In genomic region chr9:48597494-48597893, GRCm38 (mm10) we compare ENCODE assay signal across 27 mouse cellular contexts. TPM values are rescaled to one million over a fixed set of nuclear protein-coding genes. Genes with fewer than 3 reads are reported as not detected.
DNase-seq lines count a peak whose midpoint lies in the region; ATAC-seq and TF ChIP-seq lines count a peak whose summit lies in the region.
"Had no signal": no experiment of that assay in that cellular context is flagged by ENCODE, and none has a peak within 500 bp of the region (broad histone marks: within the 10 kb centered on the region; RNA-seq: fewer than 3 reads in every experiment).

No protein-coding gene starts in this region.

- no peak for ATAC-seq in stomach, postnatal 0 days (ENCODE audit: low FRiP score, low TSS enrichment)
- ATAC-seq: CD4-positive, CD25-positive, alpha-beta regulatory T cell, adult 4 months; forebrain, embryonic 13.5 days; forebrain, embryonic 16.5 days; hindbrain, embryonic 16.5 days; intestine, embryonic 15.5 days had no signal

- no peak for TF ChIP-seq POLR2A in testis, adult 2 months (IDR thresholded peaks at IDR 0.05; ENCODE audit: control insufficient read depth, low read depth, low read length)

- H3K4me1 ChIP-seq in testis, adult 2 months (ENCODE audit: control insufficient read depth, insufficient read depth, low read length): no peaks in the 10 kb centered on the region
- H3K4me1 ChIP-seq in ES-E14 (ENCODE audit: control insufficient read depth in 2 of 2, insufficient read depth in 2 of 2, low read length in 2 of 2, poor library complexity in 1 of 2): peaks cover 6 to 8% of the 10 kb centered on the region in 2 experiments; a peak in 1 of 4 replicates
- H3K4me1 ChIP-seq in midbrain, embryonic 10.5 days: peaks cover 6% of the 10 kb centered on the region
- no peaks in the 10 kb centered on the region for H3K4me1 ChIP-seq in stomach, postnatal 0 days (replicated peaks; ENCODE audit: control insufficient read depth, insufficient read depth)
- H3K4me1 ChIP-seq: heart, embryonic 12.5 days; heart, embryonic 15.5 days; hindbrain, embryonic 10.5 days; intestine, embryonic 15.5 days had no signal

- 83% methylated on average over 5 of the region's 5 CpGs for WGBS in midbrain, embryonic 10.5 days
- WGBS in stomach, postnatal 0 days: 76% methylated on average over 5 of the region's 5 CpGs

- TF ChIP-seq CTCF in testis, adult 2 months (IDR thresholded peaks at IDR 0.05; ENCODE audit: control insufficient read depth, insufficient read depth, insufficient replicate concordance, low read depth, low read length): no peak
- TF ChIP-seq CTCF in stomach, postnatal 0 days (IDR thresholded peaks at IDR 0.05; ENCODE audit: low read depth): no peak

- no peaks in the 10 kb centered on the region for H3K27me3 ChIP-seq in testis, adult 2 months (ENCODE audit: control insufficient read depth, insufficient read depth, low read length)
- peaks cover 17% of the 10 kb centered on the region; the same call in 1 of the 2 replicates for H3K27me3 ChIP-seq in midbrain, embryonic 10.5 days (ENCODE audit: low read depth, poor library complexity, severe bottlenecking)
- no peaks in the 10 kb centered on the region for H3K27me3 ChIP-seq in stomach, postnatal 0 days (ENCODE audit: control insufficient read depth, insufficient read depth, low read length)
- H3K27me3 ChIP-seq: forebrain, embryonic 13.5 days; heart, embryonic 15.5 days; hindbrain, embryonic 13.5 days; intestine, embryonic 15.5 days had no signal

- no peak overlapping the region for H3K9ac ChIP-seq in ES-E14 (ENCODE audit: insufficient read depth, low read depth, low read length, poor library complexity, severe bottlenecking)
- H3K9ac ChIP-seq in stomach, postnatal 0 days (ENCODE audit: low read length): no peak overlapping the region
- H3K9ac ChIP-seq: forebrain, embryonic 13.5 days; heart, embryonic 12.5 days; heart, embryonic 15.5 days; hindbrain, embryonic 13.5 days; intestine, embryonic 15.5 days had no signal

- no peak overlapping the region for H3K4me2 ChIP-seq in stomach, postnatal 0 days (replicated peaks; ENCODE audit: low read depth)
- H3K4me2 ChIP-seq: forebrain, embryonic 13.5 days; heart, embryonic 12.5 days; heart, embryonic 15.5 days; hindbrain, embryonic 13.5 days; intestine, embryonic 15.5 days had no signal

- H3K4me3 ChIP-seq in testis, adult 2 months (ENCODE audit: control insufficient read depth, low read depth, low read length): peak overlapping the region; percentile 64; the same call in 1 of the 2 replicates
- no peak overlapping the region for H3K4me3 ChIP-seq in ES-E14 (ENCODE audit: insufficient read depth in 1 of 2, low read depth in 1 of 2, low read length in 2 of 2, poor library complexity in 1 of 2, severe bottlenecking in 1 of 2)
- H3K4me3 ChIP-seq in midbrain, embryonic 10.5 days: no peak overlapping the region
- no peak overlapping the region for H3K4me3 ChIP-seq in stomach, postnatal 0 days (ENCODE audit: low read depth, low read length)
- H3K4me3 ChIP-seq: forebrain, embryonic 10.5 days; forebrain, embryonic 13.5 days; heart, embryonic 12.5 days; heart, embryonic 15.5 days; hindbrain, embryonic 10.5 days; hindbrain, embryonic 13.5 days; intestine, embryonic 15.5 days had no signal

- no peaks in the 10 kb centered on the region for H3K9me3 ChIP-seq in ES-E14 (ENCODE audit: control insufficient read depth, insufficient read depth, low read depth, low read length)
- H3K9me3 ChIP-seq in midbrain, embryonic 10.5 days (replicated peaks): no peaks in the 10 kb centered on the region
- no peaks in the 10 kb centered on the region for H3K9me3 ChIP-seq in stomach, postnatal 0 days (ENCODE audit: control insufficient read depth, low read length)
- H3K9me3 ChIP-seq: forebrain, embryonic 10.5 days; forebrain, embryonic 13.5 days; heart, embryonic 12.5 days; heart, embryonic 15.5 days; hindbrain, embryonic 10.5 days; hindbrain, embryonic 13.5 days; intestine, embryonic 15.5 days had no signal

- TF ChIP-seq EP300 in stomach, postnatal 0 days (optimal IDR thresholded peaks at IDR 0.05): no peak

- in situ Hi-C loops in ES-E14 (cut with MboI; ENCODE audit: low sequenced_read_pairs in 2 of 2, unreplicated experiment in 2 of 2): no loop called here

- H3K36me3 ChIP-seq in testis, adult 2 months (ENCODE audit: control insufficient read depth, insufficient read depth, low read length): no peaks in the 10 kb centered on the region
- H3K36me3 ChIP-seq in ES-E14 (ENCODE audit: control insufficient read depth, insufficient read depth, low read length, poor library complexity, severe bottlenecking): no peaks in the 10 kb centered on the region
- H3K36me3 ChIP-seq in midbrain, embryonic 10.5 days: no peaks in the 10 kb centered on the region
- H3K36me3 ChIP-seq in stomach, postnatal 0 days (ENCODE audit: control insufficient read depth, insufficient read depth, low read length): no peaks in the 10 kb centered on the region
- H3K36me3 ChIP-seq: forebrain, embryonic 10.5 days; heart, embryonic 12.5 days; heart, embryonic 15.5 days; hindbrain, embryonic 10.5 days; hindbrain, embryonic 13.5 days; intestine, embryonic 15.5 days had no signal

- no peak overlapping the region for H3K27ac ChIP-seq in testis, adult 2 months (ENCODE audit: control insufficient read depth, insufficient read depth, low read depth, low read length)
- H3K27ac ChIP-seq in ES-E14 (ENCODE audit: insufficient read depth, low read depth, low read length, poor library complexity, severe bottlenecking): no peak overlapping the region
- no peak overlapping the region for H3K27ac ChIP-seq in midbrain, embryonic 10.5 days (replicated peaks)
- H3K27ac ChIP-seq in stomach, postnatal 0 days (replicated peaks): no peak overlapping the region
- H3K27ac ChIP-seq: forebrain, embryonic 10.5 days; forebrain, embryonic 13.5 days; heart, embryonic 15.5 days; hindbrain, embryonic 10.5 days; hindbrain, embryonic 13.5 days; intestine, embryonic 15.5 days had no signal

- DNase-seq in testis, postnatal 10 days (ENCODE audit: low spot score): no peak
- DNase-seq in ES-E14 (ENCODE audit: low read depth, low spot score) (peak; percentile 50), ZHBTc4 (ENCODE audit: low read depth, low spot score) (peak; percentile 89)
- no peak for DNase-seq in midbrain, embryonic 10.5 days (ENCODE audit: low spot score)
- DNase-seq in stomach, postnatal 0 days (ENCODE audit: low spot score): no peak
- DNase-seq: adrenal gland, postnatal 14 days; cerebellum, adult 11-12 months; cerebellum, adult 8-10 months; cerebellum, postnatal 10 days; gastrocnemius, postnatal 10 days; gastrocnemius, postnatal 36 days; heart, postnatal 10 days; heart, postnatal 36 days had no signal

TF ChIP-seq in ES-E14, 5 proteins besides CTCF, POLR2A, EP300 and RAD21:
- TF ChIP-seq MAFK (IDR thresholded peaks at IDR 0.05; ENCODE audit: insufficient read depth, low read depth, low read length) (no peak), ZNF384 (IDR thresholded peaks at IDR 0.05; ENCODE audit: low read depth, low read length) (no peak), HCFC1 (IDR thresholded peaks at IDR 0.05; ENCODE audit: borderline replicate concordance, insufficient read depth, low read length) (no peak)

RNA-seq across cellular contexts. Expression of gene Nnmt, which starts 7.5 kb away (rescaled TPM):
- 3.3 and 6.7 TPM in 2 replicates for polyA plus RNA-seq in testis, adult 2 months (2012; rRNA removed)
- 0.31 TPM in 1 of 2 replicates, not detected in the other for total RNA-seq in ES-E14 (2012; rRNA removed)
- 0.65 and 1.1 TPM in 2 replicates for polyA plus RNA-seq in midbrain, embryonic 10.5 days (2016; fragmentation: Nextera tagmentation; extraction: Ambion mirVana)
- 3.3 and 5.3 TPM in 2 replicates for polyA plus RNA-seq in stomach, postnatal 0 days (2015; fragmentation: Nextera tagmentation; extraction: Ambion mirVana)
- total RNA-seq: granulocyte monocyte progenitor cell, adult 5-6 weeks; MEL had no signal
- polyA plus RNA-seq: C2C12; CD4-positive, CD25-positive, alpha-beta regulatory T cell, adult 4 months; forebrain, embryonic 13.5 days had no signal

Comparison
In these comparisons a context has a peak if more than half of its experiments do, and no peak if none do; other contexts are left out.
1. DNase-seq: peak in ES-E14 (single experiment) and ZHBTc4 (single experiment); none in testis, postnatal 10 days (single experiment), midbrain, embryonic 10.5 days (single experiment) and stomach, postnatal 0 days (single experiment).